Mouse (Mus musculus) adrenal gland, postnatal 25 days (tissue): ENCODE measurements at regions not wholly inside any gene's neighbourhood (a gene's known extent, or its start where the extent isn't known, plus 50 kb on each side); places are given as distances from the start of the nearest gene placed in this dataset.
"Not testable (repeated sequence)": the region's sequence is repeated elsewhere in the genome, so short reads cannot be mapped to it uniquely, and the experiment has no call there.

ENCODE experiments used
- DNase-seq: peaks from one replicate; pipeline ENCODE4 v3.0.0; 2021; ENCODE audit warnings: mixed read lengths

DNA sequence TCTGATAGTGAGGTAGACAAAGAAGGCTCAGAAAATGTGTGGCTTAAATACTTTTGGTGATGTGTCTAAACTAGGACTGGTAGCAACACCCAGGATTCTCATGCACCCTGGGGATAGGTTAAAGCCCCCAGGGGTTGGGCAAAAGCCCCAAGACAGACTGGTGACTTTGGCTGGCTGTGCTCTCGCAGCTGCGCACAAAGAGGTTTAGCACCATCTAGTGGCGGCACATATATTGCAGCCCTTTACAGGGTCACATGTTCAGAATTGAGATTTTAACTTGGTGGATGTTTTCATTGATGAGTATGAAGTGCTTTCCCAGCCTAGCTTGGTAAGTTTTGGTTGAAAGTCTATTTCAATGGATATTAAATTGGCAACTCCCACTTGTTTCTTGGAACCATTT, 167.3 kb downstream of the Gm44 start:
- DNase-seq: peak; percentile 12

DNA sequence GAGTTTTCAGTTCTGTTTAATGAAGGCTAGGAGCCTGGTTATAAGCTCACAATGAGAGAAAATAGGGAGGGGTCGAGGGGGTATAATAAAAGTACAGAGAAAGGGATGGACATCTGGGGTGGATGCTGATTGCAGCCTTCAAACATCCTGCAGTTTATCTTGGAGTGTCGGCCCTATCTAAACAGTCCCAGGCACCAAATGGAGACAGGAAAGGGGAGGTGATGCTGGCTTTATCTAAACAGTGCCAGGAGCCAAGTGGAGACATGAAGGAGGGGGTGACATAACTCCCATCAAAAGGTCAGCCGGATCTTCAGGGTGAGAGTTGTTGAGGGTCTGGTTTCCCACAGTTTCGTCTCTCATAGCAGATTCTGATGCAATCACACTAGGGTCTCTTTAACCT, 193.2 kb downstream of the Gm44 start:
- DNase-seq: not testable (repeated sequence)
